Mouse (Mus musculus) c-Kit-negative CD71-positive TER-119-positive erythroid progenitor cells, embryonic 14.5 days (primary cell): ENCODE data around the gene Mrpl35.

Experiments
- DNase-seq: peaks from one replicate; pipeline ENCODE4 v3.0.0-alpha.2; 2013; ENCODE audit warnings: low read depth, low spot score

The Mrpl35 gene

GRCm38 (mm10) chr6:71801011-71801713, 25.6 kb downstream of the Mrpl35 start:
- DNase-seq, result peak; percentile 68

- no peak for DNase-seq
Observed at GRCm38 (mm10) chr6:71799391-71799790, 27.4 kb downstream of the Mrpl35 start.

- no peak for DNase-seq
Observed at GRCm38 (mm10) chr6:71791771-71792170, 35.0 kb downstream of the Mrpl35 start.

GRCm38 (mm10) chr6:71788348-71788747, 38.4 kb downstream of the Mrpl35 start:
- DNase-seq, result no peak

GRCm38 (mm10) chr6:71783165-71783564, 43.6 kb downstream of the Mrpl35 start:
- no peak for DNase-seq

GRCm38 (mm10) chr6:71780431-71780830, 46.3 kb downstream of the Mrpl35 start:
- no peak for DNase-seq

GRCm38 (mm10) chr6:71779831-71780230, 46.9 kb downstream of the Mrpl35 start:
- no peak for DNase-seq

- no peak for DNase-seq
Observed at GRCm38 (mm10) chr6:71778016-71778415, 48.8 kb downstream of the Mrpl35 start.

- DNase-seq, result no peak
Observed at GRCm38 (mm10) chr6:71772636-71773208, 54.0 kb downstream of the Mrpl35 start.

GRCm38 (mm10) chr6:71772156-71772555, 54.6 kb downstream of the Mrpl35 start:
- DNase-seq, result no peak

- no peak for DNase-seq
Observed at GRCm38 (mm10) chr6:71771282-71771681, 55.5 kb downstream of the Mrpl35 start.

- DNase-seq, result no peak
Observed at GRCm38 (mm10) chr6:71770856-71771255, 55.9 kb downstream of the Mrpl35 start.

GRCm38 (mm10) chr6:71769901-71770690, 56.7 kb downstream of the Mrpl35 start:
- DNase-seq, result no peak

- no peak for DNase-seq
Observed at GRCm38 (mm10) chr6:71767761-71768160, 59.0 kb downstream of the Mrpl35 start.
